ENCODE assay signal across 8 mouse cellular contexts in the genomic region with DNA sequence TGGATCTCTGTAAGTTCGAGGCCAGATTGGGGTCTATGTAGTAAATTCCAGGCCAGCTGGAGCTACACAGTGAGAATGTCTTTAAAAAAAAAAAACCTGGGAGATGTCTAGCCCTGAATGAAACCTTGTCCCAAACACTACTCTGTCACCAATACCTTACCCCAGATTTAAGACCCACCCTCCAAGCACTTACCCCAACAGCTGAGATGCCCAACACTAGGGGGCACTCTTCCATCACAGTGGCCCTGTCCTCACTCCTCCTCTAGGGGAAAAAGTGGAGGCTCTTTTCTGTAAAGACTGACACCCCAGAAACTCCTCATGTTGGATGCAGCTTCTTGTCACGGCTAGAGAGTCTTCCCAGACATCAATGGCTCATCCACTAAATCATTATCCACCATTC. TPM values are rescaled to one million over a fixed set of nuclear protein-coding genes. Genes with fewer than 3 reads are reported as not detected.
DNase-seq lines count a peak whose midpoint lies in the region; ATAC-seq and TF ChIP-seq lines count a peak whose summit lies in the region.

No protein-coding gene starts in this region.

- peak; percentile 94 for DNase-seq in heart, adult 11 months
- no peak for DNase-seq in heart, adult 9 months (ENCODE audit: low spot score in 2 of 2)
- peak; percentile 36 to 41 for DNase-seq in right cerebral cortex, adult 2 months (ENCODE audit: low spot score in 2 of 2)
- DNase-seq in right cerebral cortex, postnatal 4 days, result no peak
- peak; percentile 57 for DNase-seq in limb, embryonic 10.5 days (ENCODE audit: low spot score)
- no peak for DNase-seq in thymus, postnatal 0 days (ENCODE audit: low spot score)

- H3K9me3 ChIP-seq in limb, embryonic 10.5 days (replicated peaks), result no peaks in the 10 kb centered on the region

- H3K27ac ChIP-seq in bone marrow, adult 2 months (ENCODE audit: control insufficient read depth, insufficient read depth, low read depth, low read length, poor library complexity), result no peak overlapping the region
- H3K27ac ChIP-seq in limb, embryonic 10.5 days, result no peak overlapping the region

- no peaks in the 10 kb centered on the region for H3K36me3 ChIP-seq in limb, embryonic 10.5 days

- WGBS in bone marrow, adult 2 months, result 52% methylated on average over 2 of the region's 2 CpGs
- 39% methylated on average over 2 of the region's 2 CpGs for WGBS in limb, embryonic 10.5 days

- no peaks in the 10 kb centered on the region for H3K4me1 ChIP-seq in bone marrow, adult 2 months (ENCODE audit: control insufficient read depth, insufficient read depth, low read length)
- peaks cover 56% of the 10 kb centered on the region for H3K4me1 ChIP-seq in limb, embryonic 10.5 days

- H3K27me3 ChIP-seq in limb, embryonic 10.5 days (ENCODE audit: low read depth, poor library complexity, severe bottlenecking), result 0 out of 2 replicates have a peak, but pooled peaks cover 6% of the 10 kb centered on the region

- no peak for ATAC-seq in erythroid progenitor cell, adult 5-6 weeks (replicated peaks; ENCODE audit: low FRiP score, poor library complexity, severe bottlenecking)

- TF ChIP-seq CTCF in bone marrow, adult 2 months (IDR thresholded peaks at IDR 0.05; ENCODE audit: control insufficient read depth, insufficient read depth, low read length), result peak; percentile 83

- no peak for TF ChIP-seq POLR2A in bone marrow, adult 2 months (IDR thresholded peaks at IDR 0.05; ENCODE audit: borderline replicate concordance, control insufficient read depth, low read depth, low read length)

- H3K4me3 ChIP-seq in bone marrow, adult 2 months (replicated peaks; ENCODE audit: control insufficient read depth, low read depth, low read length), result no peak overlapping the region
- no peak overlapping the region for H3K4me3 ChIP-seq in limb, embryonic 10.5 days

RNA-seq across cellular contexts. Expression of a gene that starts 2.7 kb away (rescaled TPM):
- 2.1 and 26.3 TPM in 2 replicates for polyA plus RNA-seq in bone marrow, adult 2 months (2011; ENCODE audit: insufficient read depth, insufficient read length, low replicate concordance, missing spikeins)
- 41.6 and 49.1 TPM in 2 replicates for polyA plus RNA-seq in limb, embryonic 10.5 days (2016; fragmentation: Nextera tagmentation; extraction: Ambion mirVana)
- not detected in 2 replicates for total RNA-seq in erythroid progenitor cell, adult 5-6 weeks (2015; ENCODE audit: low replicate concordance)
- 0.39 and 11.4 TPM in 2 replicates for total RNA-seq in erythroid progenitor cell, adult 5-6 weeks (2017; ENCODE audit: low replicate concordance)
- 4.9 and 6.4 TPM in 2 replicates for polyA plus RNA-seq in thymus, postnatal 0 days (2015; fragmentation: Nextera tagmentation; extraction: Ambion mirVana)

Comparison
In these comparisons a context has a peak if more than half of its experiments do, and no peak if none do; other contexts are left out.
1. DNase-seq: peak in heart, adult 11 months (single experiment), right cerebral cortex, adult 2 months (2 of 2) and limb, embryonic 10.5 days (single experiment); none in heart, adult 9 months (0 of 2), right cerebral cortex, postnatal 4 days (single experiment) and thymus, postnatal 0 days (single experiment).